ENCODE assay signal across 7 mouse cellular contexts in the genomic region with DNA sequence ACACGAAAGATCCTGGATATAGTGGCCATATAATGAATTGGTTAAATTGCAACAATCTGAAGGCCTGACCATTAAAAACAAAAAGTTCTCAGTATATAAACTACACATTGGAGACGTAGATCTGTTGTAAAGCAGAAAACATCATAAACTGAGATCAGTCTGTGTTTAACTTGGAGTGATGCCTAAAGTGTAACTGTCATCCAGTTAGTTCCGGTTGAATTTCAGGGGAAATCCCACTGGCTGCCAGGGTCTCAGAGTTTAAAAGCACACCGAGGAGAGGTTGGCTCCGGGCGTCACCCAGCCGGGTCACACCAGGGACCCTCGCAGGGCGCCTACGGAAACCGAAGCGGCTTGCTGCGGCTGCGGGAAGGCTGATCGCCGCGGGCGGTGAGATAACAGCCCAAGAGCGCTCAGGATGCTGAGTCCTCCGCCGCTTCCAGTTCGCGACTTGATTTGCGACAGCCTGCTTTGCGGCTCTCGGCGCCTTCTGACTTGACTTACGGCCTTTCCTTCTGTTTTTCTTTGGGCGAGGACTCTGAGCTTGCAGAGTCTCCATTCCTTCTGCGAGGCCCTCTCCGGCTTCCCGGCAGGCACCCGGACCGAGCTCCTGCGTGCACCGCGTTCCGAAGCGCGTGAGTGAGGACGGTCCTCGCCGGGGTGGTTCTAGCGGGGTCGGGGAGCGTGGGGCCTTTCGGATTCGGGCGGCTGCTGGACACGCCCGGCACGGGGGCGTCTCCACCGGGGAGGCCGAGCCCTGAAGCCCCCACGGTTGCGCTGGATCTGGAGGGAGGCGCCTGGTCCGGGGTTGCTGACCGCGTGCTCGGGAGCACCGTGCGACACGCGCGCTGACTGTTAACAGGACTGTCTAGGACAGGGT. TPM values are rescaled to one million over a fixed set of nuclear protein-coding genes. Genes with fewer than 3 reads are reported as not detected.
DNase-seq lines count a peak whose midpoint lies in the region; ATAC-seq lines count a peak whose summit lies in the region.

Rad52 (plus strand) TSS at position 495 of the 877 bp plus-strand sequence.

- DNase-seq in adrenal gland, adult 18-20 months (ENCODE audit: low spot score in 2 of 2) = peak; percentile 77 to 78
- peak; percentile 94 for DNase-seq in embryo, embryonic 11 days
- DNase-seq in gastrocnemius, postnatal 36 days = peak; percentile 68 to 82
- DNase-seq in left cerebral cortex, postnatal 25 days (ENCODE audit: low spot score in 2 of 2) = peak; percentile 91 to 94
- DNase-seq in midbrain, embryonic 10.5 days (ENCODE audit: low spot score) = peak; percentile 88
- DNase-seq in right cerebral cortex, postnatal 4 days = peak; percentile 76

- peak within 1 kb of the TSS; percentile 95 for H3K27ac ChIP-seq in intestine, embryonic 15.5 days
- H3K27ac ChIP-seq in midbrain, embryonic 10.5 days (replicated peaks) = peak within 1 kb of the TSS; percentile 95

- 1% methylated on average over 67 of the region's 67 CpGs for WGBS in intestine, embryonic 15.5 days
- WGBS in midbrain, embryonic 10.5 days = 1% methylated on average over 67 of the region's 67 CpGs

- no peaks in the 10 kb centered on the region for H3K36me3 ChIP-seq in intestine, embryonic 15.5 days
- H3K36me3 ChIP-seq in midbrain, embryonic 10.5 days = peaks cover 14% of the 10 kb centered on the region

- intact Hi-C loops in gastrocnemius, postnatal 36 days (cut with DNase I) = loop anchor here (2.0 kb wide), 1 partner anchor 54 kb away; the partner anchor contains the start of gene Erc1
- intact Hi-C loops in left cerebral cortex, postnatal 25 days (cut with DNase I) = loop anchor here (1.0 kb wide), 3 partner anchors 54 to 109 kb away; partner anchors contain the start of gene Erc1

- peaks cover 4% of the 10 kb centered on the region for H3K4me1 ChIP-seq in intestine, embryonic 15.5 days (replicated peaks)
- H3K4me1 ChIP-seq in midbrain, embryonic 10.5 days = peaks cover 16% of the 10 kb centered on the region

- H3K9ac ChIP-seq in intestine, embryonic 15.5 days = peak within 1 kb of the TSS; percentile 86

- peak; percentile 92 for ATAC-seq in intestine, embryonic 15.5 days

- peak within 1 kb of the TSS; percentile 88 for H3K4me3 ChIP-seq in intestine, embryonic 15.5 days (replicated peaks)
- peak within 1 kb of the TSS; percentile 96 for H3K4me3 ChIP-seq in midbrain, embryonic 10.5 days

- H3K9me3 ChIP-seq in intestine, embryonic 15.5 days = no peaks in the 10 kb centered on the region
- H3K9me3 ChIP-seq in midbrain, embryonic 10.5 days (replicated peaks) = no peaks in the 10 kb centered on the region

- H3K4me2 ChIP-seq in intestine, embryonic 15.5 days (replicated peaks) = peak within 1 kb of the TSS; percentile 68

- no peaks in the 10 kb centered on the region for H3K27me3 ChIP-seq in intestine, embryonic 15.5 days (replicated peaks)
- H3K27me3 ChIP-seq in midbrain, embryonic 10.5 days (ENCODE audit: low read depth, poor library complexity, severe bottlenecking) = no peaks in the 10 kb centered on the region

RNA-seq across cellular contexts. Expression of gene Rad52, which starts in this region (rescaled TPM):
- total RNA-seq in adrenal gland, adult 18-20 months (2021) = 10 to 100 TPM; 15.3 to 16.7 TPM
- total RNA-seq in gastrocnemius, postnatal 36 days (2021) = 10 to 100 TPM; 12.9 to 13.3 TPM
- 15.0 and 16.6 TPM in 2 replicates for polyA plus RNA-seq in intestine, embryonic 15.5 days (2015; fragmentation: Nextera tagmentation; extraction: Ambion mirVana)
- total RNA-seq in left cerebral cortex, postnatal 25 days (2021) = 10 to 100 TPM; 37.7 to 38.1 TPM
- polyA plus RNA-seq in midbrain, embryonic 10.5 days (2016; fragmentation: Nextera tagmentation; extraction: Ambion mirVana) = 23.4 and 25.4 TPM in 2 replicates

Comparison
In these comparisons a context has a peak if more than half of its experiments do, and no peak if none do; other contexts are left out.
1. Peak in every context shown above with its lines: DNase-seq, ATAC-seq, H3K4me3 ChIP-seq and H3K27ac ChIP-seq.